Mouse (Mus musculus) adrenal gland, postnatal 25 days (tissue): ENCODE measurements at regions not wholly inside any gene's neighbourhood (a gene's known extent, or its start where the extent isn't known, plus 50 kb on each side); places are given as distances from the start of the nearest gene placed in this dataset.
"Not testable (repeated sequence)": the region's sequence is repeated elsewhere in the genome, so short reads cannot be mapped to it uniquely, and the experiment has no call there.

ENCODE experiments used
- DNase-seq: peaks from one replicate; pipeline ENCODE4 v3.0.0; 2021; ENCODE audit warnings: mixed read lengths

DNA sequence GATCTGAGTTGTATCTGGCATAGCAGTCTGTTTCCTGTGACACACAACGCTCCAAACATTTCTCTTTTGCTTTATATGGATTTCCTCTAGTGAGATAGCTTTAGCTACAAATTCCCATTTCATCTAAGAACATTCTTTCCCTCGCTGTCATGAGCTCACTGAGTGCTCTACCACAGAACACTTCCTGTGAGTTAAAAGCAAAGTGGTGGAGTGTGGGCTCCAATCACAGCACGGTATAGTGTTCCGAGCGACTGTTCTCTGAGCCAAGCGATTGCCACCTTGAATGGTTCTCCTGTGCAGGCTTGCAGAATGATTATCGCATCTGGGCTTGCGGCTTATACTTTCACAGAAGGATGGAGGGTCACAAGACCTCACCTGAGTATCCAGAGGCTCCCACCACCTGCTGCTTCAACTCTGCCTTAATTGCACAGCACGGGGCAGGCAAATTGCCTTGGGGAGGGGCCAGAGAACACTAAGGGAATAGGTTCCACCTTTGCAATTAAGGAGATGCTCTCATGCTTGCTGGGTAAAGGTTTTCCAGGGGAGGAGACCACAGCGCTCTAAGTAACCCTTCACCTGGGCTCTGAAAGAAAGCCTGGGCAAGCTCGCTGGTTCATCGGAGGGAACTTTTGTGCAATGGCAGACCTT, 477.7 kb downstream of the Zfp704 start:
- DNase-seq, result no peak

DNA sequence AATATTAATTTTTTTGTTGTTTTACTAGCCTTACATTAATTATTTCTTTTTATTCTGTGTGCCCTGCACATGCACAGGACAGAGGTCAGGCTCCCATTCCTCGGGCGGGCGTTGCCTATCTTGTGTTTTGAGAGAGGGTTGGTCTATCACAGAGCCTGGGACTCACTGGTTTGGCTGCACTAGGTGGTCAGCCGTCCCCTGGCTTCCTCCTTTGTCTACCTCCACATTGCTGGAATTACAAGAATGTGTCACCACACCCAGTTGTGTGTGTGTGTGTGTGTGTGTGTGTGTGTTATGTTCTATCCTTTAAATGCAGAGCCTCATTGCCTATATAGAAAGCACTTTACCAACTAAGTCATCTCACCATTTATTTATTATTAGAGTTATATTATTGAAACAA, 478.5 kb downstream of the Zfp704 start:
- no peak for DNase-seq

DNA sequence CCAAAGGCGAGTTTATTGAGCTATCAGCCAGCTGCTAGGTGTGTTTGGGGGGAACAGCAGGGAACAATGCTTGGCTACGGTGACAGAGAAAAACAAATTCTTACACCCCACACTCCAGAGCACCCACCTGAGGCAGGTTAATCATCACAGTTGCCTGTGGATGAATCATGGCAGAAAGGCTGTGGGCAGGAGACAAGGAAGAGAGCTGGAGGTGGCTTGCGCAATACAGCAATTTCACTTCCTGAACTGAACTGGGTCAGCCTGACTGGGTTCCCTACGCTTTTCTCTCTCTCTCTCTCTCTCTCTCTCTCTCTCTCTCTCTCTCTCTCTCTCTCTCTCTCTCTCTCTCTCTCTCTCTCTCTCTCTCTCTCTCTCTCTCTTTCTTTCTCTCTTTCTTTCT, 481.5 kb downstream of the Zfp704 start:
- DNase-seq, result no peak

DNA sequence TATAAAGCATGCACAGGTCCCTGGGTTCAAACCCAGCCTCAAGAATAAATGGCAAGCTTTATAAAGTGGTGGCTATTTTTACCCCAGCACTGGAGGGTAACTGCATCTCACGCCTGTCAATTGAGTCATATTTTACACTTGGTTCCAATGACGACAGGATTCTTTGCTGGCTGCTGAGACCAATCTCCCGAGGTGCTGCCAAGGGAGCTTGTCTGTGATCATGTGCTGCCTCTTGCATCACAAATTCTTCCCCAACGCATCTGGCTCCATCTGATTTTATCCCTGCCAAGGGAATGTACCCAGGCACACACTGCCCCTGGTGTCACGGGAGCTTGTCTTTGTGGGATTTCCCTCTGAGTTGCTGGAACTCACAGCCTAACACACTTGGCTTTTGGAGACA, 486.8 kb downstream of the Zfp704 start:
- peak; percentile 12 for DNase-seq

DNA sequence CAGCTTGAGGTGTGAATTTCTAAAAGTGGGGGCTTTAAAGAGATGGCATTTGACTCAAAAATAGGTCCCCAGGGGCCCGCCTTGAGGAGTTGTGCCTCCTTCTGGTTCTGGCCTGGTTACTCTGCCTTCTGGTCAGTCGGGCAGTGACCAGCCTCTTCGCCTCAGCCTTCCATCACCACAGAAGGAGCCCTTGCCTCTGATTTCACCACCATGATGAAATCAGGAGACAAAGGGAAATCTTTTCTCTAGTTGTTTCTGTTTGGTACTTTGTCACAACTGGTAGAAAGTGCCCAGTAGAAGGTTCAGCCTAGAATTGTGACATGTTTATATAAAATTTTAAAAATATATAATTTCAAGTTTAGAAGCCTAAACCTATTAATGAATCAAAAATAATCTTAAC, 492.0 kb downstream of the Zfp704 start:
- no peak for DNase-seq

DNA sequence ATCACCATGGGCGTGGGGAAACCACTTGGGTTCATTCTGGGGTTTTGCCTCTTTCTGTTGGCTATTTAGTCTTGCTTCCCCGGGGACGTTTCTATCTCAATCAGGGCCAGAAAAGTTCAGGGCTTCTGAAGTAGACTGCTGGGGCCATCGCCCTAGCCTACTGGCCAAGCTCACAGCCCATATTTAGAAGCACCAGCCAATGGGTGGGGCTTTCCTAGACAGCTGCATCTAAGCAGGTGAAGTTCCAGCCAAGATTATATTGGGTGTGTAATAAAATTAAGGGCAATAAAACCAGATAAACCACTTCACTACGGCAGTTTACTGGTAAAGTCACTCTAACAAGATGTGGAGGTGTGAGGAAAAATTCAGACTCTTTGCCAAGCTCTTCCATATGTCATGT, 496.5 kb downstream of the Zfp704 start:
- DNase-seq, result no peak

- DNase-seq, result no peak
Measured at GRCm38 (mm10) chr3:9110741-9111140, 499.1 kb downstream of the Zfp704 start.

DNA sequence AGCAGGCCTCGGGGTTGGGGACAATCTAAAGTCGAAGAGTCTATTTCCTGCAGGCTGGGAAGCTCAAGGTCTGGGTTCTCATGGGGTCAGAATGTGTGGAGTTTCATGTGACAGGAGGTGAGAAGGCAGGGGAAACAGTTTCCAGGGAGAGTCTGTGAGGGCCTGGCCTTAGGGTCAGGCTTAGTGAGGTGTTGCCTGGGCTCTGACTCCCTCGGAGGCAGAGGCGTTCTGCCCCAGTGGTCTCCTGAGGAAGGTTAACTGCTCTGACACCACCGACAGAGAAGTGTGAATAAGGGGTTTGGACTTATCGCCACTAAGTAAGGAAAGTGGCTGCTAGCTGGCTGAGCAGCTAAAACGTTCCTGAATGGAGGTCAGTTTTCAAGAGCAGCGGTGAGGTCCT, 499.9 kb downstream of the Zfp704 start:
- DNase-seq, result no peak

DNA sequence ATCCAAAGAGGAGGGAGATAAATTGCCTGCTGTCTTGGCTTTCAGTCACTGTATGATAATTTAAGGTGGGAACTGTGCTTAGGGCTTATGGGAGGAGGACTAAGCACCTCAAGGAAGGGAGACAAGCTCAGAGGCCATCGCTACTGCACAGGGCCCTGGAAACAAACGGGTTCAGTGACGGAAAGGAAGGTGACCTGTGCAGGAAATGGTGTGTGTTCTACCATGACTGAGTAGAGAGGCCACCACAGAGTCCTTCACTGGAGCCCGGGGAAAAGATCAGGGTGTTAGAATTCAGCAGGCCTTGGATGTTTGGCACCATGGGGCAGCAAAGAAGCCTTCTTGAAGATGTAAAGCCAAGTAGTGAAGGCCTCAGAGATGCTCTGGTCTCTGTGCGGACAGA, 500.4 kb downstream of the Zfp704 start:
- DNase-seq, result no peak

GRCm38 (mm10) chr3:9107766-9108410, 502.0 kb downstream of the Zfp704 start:
- DNase-seq, result no peak

DNA sequence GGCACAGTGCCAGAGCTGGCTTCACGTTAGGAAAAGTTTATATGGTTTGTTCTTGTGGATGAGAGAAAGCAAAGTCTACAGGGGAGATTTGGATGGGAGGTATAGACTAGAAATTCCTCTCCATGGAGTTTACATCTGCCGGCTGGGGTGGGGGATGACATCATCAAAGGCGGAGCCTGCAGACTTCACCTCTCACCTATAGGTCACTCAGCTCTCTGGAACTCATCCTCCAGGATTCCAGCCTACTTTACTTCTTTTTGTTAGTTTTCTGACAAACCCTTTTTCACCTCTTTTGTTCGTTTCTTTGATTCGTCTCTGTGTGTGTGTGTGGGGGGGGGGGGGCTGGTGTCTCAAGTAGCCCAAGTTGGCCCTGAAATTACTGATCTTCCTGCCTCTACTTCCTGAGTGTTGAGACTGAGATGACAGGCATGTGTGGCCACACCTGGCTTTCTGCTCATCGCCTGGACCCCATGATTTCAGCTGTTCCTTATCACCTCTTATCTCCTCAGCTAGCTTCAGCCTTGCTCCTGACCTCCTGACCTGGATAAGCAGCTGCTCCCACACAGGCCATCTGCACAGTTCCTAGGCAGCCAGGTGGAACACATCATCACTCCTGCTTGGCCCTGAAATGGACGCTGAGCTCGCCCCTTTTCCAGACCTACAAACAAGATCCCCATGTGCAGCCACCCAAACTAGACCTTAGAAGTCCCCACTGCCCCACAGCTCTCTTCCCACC, 504.5 kb downstream of the Zfp704 start:
- DNase-seq, result no peak

DNA sequence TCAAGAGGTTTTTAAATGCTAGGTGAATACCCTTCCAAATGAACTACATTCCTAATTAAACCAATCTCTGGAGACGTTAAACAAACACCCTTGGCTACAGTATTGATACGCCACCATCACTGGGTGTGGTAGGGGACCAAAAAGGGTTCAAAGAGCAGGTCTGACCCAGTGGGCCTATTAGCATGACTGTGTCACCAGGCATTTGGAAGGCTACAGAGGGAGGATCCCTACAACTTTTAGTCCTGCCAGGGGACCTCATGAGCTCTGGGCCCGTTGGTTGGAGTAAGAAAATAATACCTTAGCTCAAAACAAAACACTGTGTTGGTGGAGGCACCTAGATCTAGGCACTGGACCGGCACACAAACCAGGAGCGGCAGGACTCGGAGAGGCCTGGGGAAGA, 506.4 kb downstream of the Zfp704 start:
- DNase-seq, result no peak

- no peak for DNase-seq
Measured at GRCm38 (mm10) chr3:9101240-9101639, 508.6 kb downstream of the Zfp704 start.

- no peak for DNase-seq
Measured at GRCm38 (mm10) chr3:9100761-9101160, 509.1 kb downstream of the Zfp704 start.

DNA sequence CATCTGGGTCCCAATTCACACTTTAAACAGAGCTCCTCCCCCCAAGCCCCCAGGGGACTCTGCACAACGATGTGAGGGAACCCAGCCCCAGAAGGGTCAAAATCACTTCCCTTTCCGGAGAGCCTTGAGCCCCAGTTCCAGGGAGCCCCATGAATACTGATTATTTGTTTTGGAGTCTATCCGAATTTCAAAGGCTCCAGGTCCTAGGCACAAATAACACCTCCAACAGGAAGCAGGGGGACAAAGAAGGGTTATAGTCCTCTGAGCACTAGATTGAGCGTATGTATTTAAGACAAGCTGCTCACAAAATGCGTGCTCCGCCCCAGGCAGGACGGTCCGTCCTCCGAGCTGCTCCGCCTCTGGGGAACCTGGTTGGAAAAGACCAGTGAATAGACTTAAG, 511.4 kb downstream of the Zfp704 start:
- no peak for DNase-seq

- DNase-seq, result no peak
Measured at GRCm38 (mm10) chr3:9084134-9084533, 525.8 kb downstream of the Zfp704 start.

DNA sequence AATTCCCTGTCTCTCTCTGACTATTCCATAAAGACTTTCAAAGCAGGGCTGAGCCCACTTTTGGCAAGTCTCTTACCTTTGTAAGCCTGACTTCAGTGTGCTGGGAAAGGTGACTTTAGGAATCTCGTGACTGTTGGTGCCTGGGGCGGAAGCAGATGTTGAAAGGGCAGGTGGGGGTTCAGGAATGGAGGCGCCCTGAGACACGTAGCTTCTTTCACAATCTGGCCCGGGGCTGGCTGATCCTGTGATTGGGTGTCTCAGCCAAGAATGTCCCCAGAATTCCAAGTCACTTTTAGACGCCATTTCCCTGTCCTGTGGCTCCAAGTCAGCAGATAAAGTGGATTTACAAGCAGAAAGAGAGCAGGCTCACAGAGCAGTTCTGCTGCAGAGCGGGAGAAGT, 527.8 kb downstream of the Zfp704 start:
- DNase-seq, result no peak

GRCm38 (mm10) chr3:9078201-9078600, 531.7 kb downstream of the Zfp704 start:
- DNase-seq, result no peak

GRCm38 (mm10) chr3:9076696-9077095, 533.2 kb downstream of the Zfp704 start:
- peak; percentile 58 for DNase-seq

DNA sequence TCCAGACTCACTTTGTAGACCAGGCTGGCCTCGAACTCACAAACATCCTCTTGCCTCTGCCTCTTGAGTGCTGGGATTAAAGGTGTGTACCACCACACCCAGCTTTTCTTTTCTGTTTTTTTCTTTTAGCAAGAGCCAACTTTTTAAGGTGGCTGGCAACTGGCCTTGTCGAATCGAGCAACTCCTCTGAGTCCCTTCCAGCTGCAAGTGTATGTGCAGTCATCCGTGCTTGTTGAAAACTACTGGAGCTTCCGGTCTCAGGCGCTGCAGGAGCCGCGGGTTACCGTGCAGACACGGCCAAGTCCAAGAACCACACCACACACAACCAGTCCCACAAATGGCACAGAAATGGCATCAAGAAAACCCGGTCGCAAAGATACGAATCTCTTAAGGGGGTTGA, 537.4 kb downstream of the Zfp704 start:
- DNase-seq, result not testable (repeated sequence)

- DNase-seq, result peak; percentile 87
Measured at GRCm38 (mm10) chr3:9067048-9067447, 542.8 kb downstream of the Zfp704 start.

GRCm38 (mm10) chr3:9066374-9066773, 543.5 kb downstream of the Zfp704 start:
- DNase-seq, result no peak

- DNase-seq, result no peak
Measured at GRCm38 (mm10) chr3:9065892-9066291, 544.0 kb downstream of the Zfp704 start.
